Comparison of ENCODE assay signal across 24 mouse cellular contexts in genomic region chr10:77797677-77798076, GRCm38 (mm10). TPM values are rescaled to one million over a fixed set of nuclear protein-coding genes. Genes with fewer than 3 reads are reported as not detected.
A peak's percentile ranks its signal among the peaks of the same experiment; 100 is the strongest.
DNase-seq lines count a peak whose midpoint lies in the region; ATAC-seq and TF ChIP-seq lines count a peak whose summit lies in the region.
"Had no signal": no experiment of that assay in that cellular context is flagged by ENCODE, and none has a peak within 500 bp of the region (broad histone marks: within the 10 kb centered on the region; RNA-seq: fewer than 3 reads in every experiment).

No protein-coding gene starts in this region.

- H3K27ac ChIP-seq in forebrain, embryonic 10.5 days, result peak overlapping the region; percentile 68
- no peak overlapping the region for H3K27ac ChIP-seq in forebrain, embryonic 16.5 days (ENCODE audit: low read length)
- H3K27ac ChIP-seq in hindbrain, embryonic 10.5 days, result peak overlapping the region; percentile 74
- H3K27ac ChIP-seq in hindbrain, embryonic 13.5 days, result no peak overlapping the region
- H3K27ac ChIP-seq in forebrain, embryonic 12.5 days, result peak overlapping the region; percentile 70; the same call in 1 of the 2 replicates
- peak overlapping the region; percentile 73 for H3K27ac ChIP-seq in midbrain, embryonic 13.5 days
- no peak overlapping the region for H3K27ac ChIP-seq in left cerebral cortex, adult 2 months
- H3K27ac ChIP-seq: kidney, embryonic 15.5 days; liver, embryonic 13.5 days; lung, embryonic 15.5 days had no signal

- H3K36me3 ChIP-seq in forebrain, embryonic 10.5 days (replicated peaks), result no peaks in the 10 kb centered on the region
- no peaks in the 10 kb centered on the region for H3K36me3 ChIP-seq in forebrain, embryonic 16.5 days (ENCODE audit: control insufficient read depth, insufficient read depth)
- H3K36me3 ChIP-seq in hindbrain, embryonic 10.5 days, result no peaks in the 10 kb centered on the region
- H3K36me3 ChIP-seq in hindbrain, embryonic 13.5 days, result no peaks in the 10 kb centered on the region
- no peaks in the 10 kb centered on the region for H3K36me3 ChIP-seq in forebrain, embryonic 12.5 days (replicated peaks)
- no peaks in the 10 kb centered on the region for H3K36me3 ChIP-seq in midbrain, embryonic 13.5 days
- H3K36me3 ChIP-seq: kidney, embryonic 15.5 days; liver, embryonic 13.5 days; lung, embryonic 15.5 days had no signal

- H3K9ac ChIP-seq in forebrain, embryonic 16.5 days (replicated peaks; ENCODE audit: low read depth, low read length), result no peak overlapping the region
- no peak overlapping the region for H3K9ac ChIP-seq in hindbrain, embryonic 13.5 days
- no peak overlapping the region for H3K9ac ChIP-seq in forebrain, embryonic 12.5 days
- H3K9ac ChIP-seq in midbrain, embryonic 13.5 days (replicated peaks), result no peak overlapping the region; the same call in 1 of the 2 replicates
- H3K9ac ChIP-seq: kidney, embryonic 15.5 days; liver, embryonic 13.5 days; lung, embryonic 15.5 days had no signal

- ATAC-seq in forebrain, embryonic 16.5 days, result no peak
- ATAC-seq in hindbrain, embryonic 13.5 days (ENCODE audit: low FRiP score), result no peak
- no peak for ATAC-seq in forebrain, embryonic 12.5 days (ENCODE audit: low FRiP score)
- ATAC-seq in midbrain, embryonic 13.5 days, result no peak

- no peak for TF ChIP-seq CTCF in left cerebral cortex, adult 2 months (IDR thresholded peaks at IDR 0.05)

- no peak overlapping the region for H3K4me3 ChIP-seq in forebrain, embryonic 10.5 days
- no peak overlapping the region for H3K4me3 ChIP-seq in forebrain, embryonic 16.5 days (replicated peaks; ENCODE audit: low read length)
- H3K4me3 ChIP-seq in hindbrain, embryonic 10.5 days, result no peak overlapping the region
- no peak overlapping the region for H3K4me3 ChIP-seq in hindbrain, embryonic 13.5 days
- H3K4me3 ChIP-seq in forebrain, embryonic 12.5 days (replicated peaks), result no peak overlapping the region
- no peak overlapping the region for H3K4me3 ChIP-seq in midbrain, embryonic 13.5 days (replicated peaks)
- H3K4me3 ChIP-seq in left cerebral cortex, adult 2 months, result no peak overlapping the region
- H3K4me3 ChIP-seq: kidney, embryonic 15.5 days; liver, embryonic 13.5 days; lung, embryonic 15.5 days had no signal

- WGBS in forebrain, embryonic 10.5 days, result 21% methylated on average over 3 of the region's 3 CpGs
- WGBS in forebrain, embryonic 16.5 days, result 15% methylated on average over 3 of the region's 3 CpGs
- WGBS in hindbrain, embryonic 10.5 days, result 15% methylated on average over 3 of the region's 3 CpGs
- WGBS in hindbrain, embryonic 13.5 days, result 13% methylated on average over 3 of the region's 3 CpGs
- WGBS in forebrain, embryonic 12.5 days, result 6% methylated on average over 3 of the region's 3 CpGs
- WGBS in midbrain, embryonic 13.5 days, result 12% methylated on average over 3 of the region's 3 CpGs

- intact Hi-C loops in left cerebral cortex, adult 2 months (cut with DNase I), result loop anchor here (5.0 kb wide), 1 partner anchor 65 kb away; the partner anchor contains the start of gene Gm3285

- H3K4me1 ChIP-seq in forebrain, embryonic 10.5 days, result peaks cover 35% of the 10 kb centered on the region
- no peaks in the 10 kb centered on the region for H3K4me1 ChIP-seq in forebrain, embryonic 16.5 days (replicated peaks; ENCODE audit: control insufficient read depth, insufficient read depth, low read length)
- peaks cover 37% of the 10 kb centered on the region for H3K4me1 ChIP-seq in hindbrain, embryonic 10.5 days (replicated peaks)
- H3K4me1 ChIP-seq in hindbrain, embryonic 13.5 days (replicated peaks), result peaks cover 10% of the 10 kb centered on the region; the same call in 1 of the 2 replicates
- peaks cover 16% of the 10 kb centered on the region; the same call in 1 of the 2 replicates for H3K4me1 ChIP-seq in forebrain, embryonic 12.5 days
- peaks cover 16% of the 10 kb centered on the region for H3K4me1 ChIP-seq in midbrain, embryonic 13.5 days (replicated peaks)
- H3K4me1 ChIP-seq: liver, embryonic 13.5 days; lung, embryonic 15.5 days had no signal

- H3K4me2 ChIP-seq in forebrain, embryonic 16.5 days (ENCODE audit: low read length), result no peak overlapping the region
- no peak overlapping the region for H3K4me2 ChIP-seq in hindbrain, embryonic 13.5 days
- H3K4me2 ChIP-seq in forebrain, embryonic 12.5 days, result no peak overlapping the region
- no peak overlapping the region for H3K4me2 ChIP-seq in midbrain, embryonic 13.5 days (replicated peaks)
- H3K4me2 ChIP-seq: kidney, embryonic 15.5 days; liver, embryonic 13.5 days; lung, embryonic 15.5 days had no signal

- H3K9me3 ChIP-seq in forebrain, embryonic 10.5 days, result no peaks in the 10 kb centered on the region
- H3K9me3 ChIP-seq in forebrain, embryonic 16.5 days (ENCODE audit: control insufficient read depth, low read length), result no peaks in the 10 kb centered on the region
- H3K9me3 ChIP-seq in hindbrain, embryonic 10.5 days, result no peaks in the 10 kb centered on the region
- H3K9me3 ChIP-seq in hindbrain, embryonic 13.5 days, result no peaks in the 10 kb centered on the region
- no peaks in the 10 kb centered on the region for H3K9me3 ChIP-seq in forebrain, embryonic 12.5 days
- no peaks in the 10 kb centered on the region for H3K9me3 ChIP-seq in midbrain, embryonic 13.5 days
- H3K9me3 ChIP-seq: kidney, embryonic 15.5 days; liver, embryonic 13.5 days; lung, embryonic 15.5 days had no signal

- no peak for DNase-seq in forebrain, embryonic 10.5 days (ENCODE audit: extremely low spot score, low spot score)
- no peak for DNase-seq in hindbrain, embryonic 10.5 days (ENCODE audit: low spot score)
- no peak for DNase-seq in left cerebral cortex, adult 2 months (ENCODE audit: extremely low spot score in 1 of 2, low spot score in 2 of 2)
- no peak for DNase-seq in gastrocnemius, adult 18-20 months (ENCODE audit: low spot score)
- DNase-seq: embryo, embryonic 11 days; gastrocnemius, postnatal 14 days; layer of hippocampus, postnatal 36 days; liver, embryonic 13.5 days; spleen, adult 18-20 months; thymus, adult 2 months had no signal

- no peaks in the 10 kb centered on the region for H3K27me3 ChIP-seq in forebrain, embryonic 10.5 days (ENCODE audit: poor library complexity, severe bottlenecking)
- H3K27me3 ChIP-seq in forebrain, embryonic 16.5 days (replicated peaks; ENCODE audit: control insufficient read depth, insufficient read depth, low read length), result no peaks in the 10 kb centered on the region
- H3K27me3 ChIP-seq in hindbrain, embryonic 10.5 days (ENCODE audit: insufficient read depth, poor library complexity, severe bottlenecking), result no peaks in the 10 kb centered on the region
- H3K27me3 ChIP-seq in hindbrain, embryonic 13.5 days, result no peaks in the 10 kb centered on the region
- H3K27me3 ChIP-seq in forebrain, embryonic 12.5 days, result no peaks in the 10 kb centered on the region
- no peaks in the 10 kb centered on the region for H3K27me3 ChIP-seq in midbrain, embryonic 13.5 days
- H3K27me3 ChIP-seq: kidney, embryonic 15.5 days; liver, embryonic 13.5 days; lung, embryonic 15.5 days had no signal

RNA-seq across cellular contexts. Expression of gene Gm19668, which starts 1.3 kb away (rescaled TPM):
- polyA plus RNA-seq in forebrain, embryonic 10.5 days (2016; fragmentation: Nextera tagmentation; extraction: Ambion mirVana), result not detected in 2 replicates
- not detected in 2 replicates for polyA plus RNA-seq in forebrain, embryonic 16.5 days (2015; fragmentation: Nextera tagmentation; extraction: Ambion mirVana)
- polyA plus RNA-seq in hindbrain, embryonic 10.5 days (2016; fragmentation: Nextera tagmentation; extraction: Ambion mirVana), result not detected in 2 replicates
- not detected in 2 replicates for polyA plus RNA-seq in hindbrain, embryonic 13.5 days (2015; fragmentation: Nextera tagmentation; extraction: Ambion mirVana)
- not detected in 2 replicates for polyA plus RNA-seq in forebrain, embryonic 12.5 days (2016; fragmentation: Nextera tagmentation; extraction: Ambion mirVana)
- not detected in 2 replicates for polyA plus RNA-seq in midbrain, embryonic 13.5 days (2015; fragmentation: Nextera tagmentation; extraction: Ambion mirVana)
- not detected for total RNA-seq in left cerebral cortex, adult 2 months (2021)
- total RNA-seq in gastrocnemius, adult 18-20 months (2021), result not detected
- total RNA-seq: gastrocnemius, postnatal 14 days; hematopoietic stem cell, adult 5-6 weeks; layer of hippocampus, postnatal 36 days; megakaryocyte progenitor cell, adult 5-6 weeks; MEL had no signal
- polyA plus RNA-seq: intestine, embryonic 14.5 days; kidney, embryonic 15.5 days; large intestine, adult 2 months; limb, embryonic 11.5 days; liver, embryonic 13.5 days; lung, embryonic 15.5 days; stomach, embryonic 14.5 days; thymus, adult 2 months; urinary bladder, adult 2 months had no signal

RNA-seq across cellular contexts. Expression of gene Gm9639, which starts 2.8 kb away (rescaled TPM):
- polyA plus RNA-seq in forebrain, embryonic 10.5 days (2016; fragmentation: Nextera tagmentation; extraction: Ambion mirVana), result not detected in 2 replicates
- polyA plus RNA-seq in forebrain, embryonic 16.5 days (2015; fragmentation: Nextera tagmentation; extraction: Ambion mirVana), result not detected in 2 replicates
- polyA plus RNA-seq in hindbrain, embryonic 10.5 days (2016; fragmentation: Nextera tagmentation; extraction: Ambion mirVana), result not detected in 2 replicates
- polyA plus RNA-seq in hindbrain, embryonic 13.5 days (2015; fragmentation: Nextera tagmentation; extraction: Ambion mirVana), result not detected in 2 replicates
- polyA plus RNA-seq in forebrain, embryonic 12.5 days (2016; fragmentation: Nextera tagmentation; extraction: Ambion mirVana), result not detected in 2 replicates
- polyA plus RNA-seq in midbrain, embryonic 13.5 days (2015; fragmentation: Nextera tagmentation; extraction: Ambion mirVana), result not detected in 2 replicates
- total RNA-seq in left cerebral cortex, adult 2 months (2021), result not detected
- total RNA-seq in gastrocnemius, adult 18-20 months (2021), result not detected
- total RNA-seq: gastrocnemius, postnatal 14 days; hematopoietic stem cell, adult 5-6 weeks; layer of hippocampus, postnatal 36 days; megakaryocyte progenitor cell, adult 5-6 weeks; MEL had no signal
- polyA plus RNA-seq: intestine, embryonic 14.5 days; kidney, embryonic 15.5 days; large intestine, adult 2 months; limb, embryonic 11.5 days; liver, embryonic 13.5 days; lung, embryonic 15.5 days; stomach, embryonic 14.5 days; thymus, adult 2 months; urinary bladder, adult 2 months had no signal

RNA-seq across cellular contexts. Expression of gene Gm7137, which starts 9.7 kb away (rescaled TPM):
- polyA plus RNA-seq in forebrain, embryonic 10.5 days (2016; fragmentation: Nextera tagmentation; extraction: Ambion mirVana), result not detected in 2 replicates
- not detected in 2 replicates for polyA plus RNA-seq in forebrain, embryonic 16.5 days (2015; fragmentation: Nextera tagmentation; extraction: Ambion mirVana)
- not detected in 2 replicates for polyA plus RNA-seq in hindbrain, embryonic 10.5 days (2016; fragmentation: Nextera tagmentation; extraction: Ambion mirVana)
- polyA plus RNA-seq in hindbrain, embryonic 13.5 days (2015; fragmentation: Nextera tagmentation; extraction: Ambion mirVana), result not detected in 2 replicates
- not detected in 2 replicates for polyA plus RNA-seq in forebrain, embryonic 12.5 days (2016; fragmentation: Nextera tagmentation; extraction: Ambion mirVana)
- not detected in 2 replicates for polyA plus RNA-seq in midbrain, embryonic 13.5 days (2015; fragmentation: Nextera tagmentation; extraction: Ambion mirVana)
- total RNA-seq in left cerebral cortex, adult 2 months (2021), result not detected
- not detected for total RNA-seq in gastrocnemius, adult 18-20 months (2021)
- total RNA-seq: gastrocnemius, postnatal 14 days; hematopoietic stem cell, adult 5-6 weeks; layer of hippocampus, postnatal 36 days; megakaryocyte progenitor cell, adult 5-6 weeks; MEL had no signal
- polyA plus RNA-seq: intestine, embryonic 14.5 days; kidney, embryonic 15.5 days; large intestine, adult 2 months; limb, embryonic 11.5 days; liver, embryonic 13.5 days; lung, embryonic 15.5 days; stomach, embryonic 14.5 days; thymus, adult 2 months; urinary bladder, adult 2 months had no signal

RNA-seq across cellular contexts. Expression of gene Gm9507, which starts 14.0 kb away (rescaled TPM):
- not detected in 2 replicates for polyA plus RNA-seq in forebrain, embryonic 10.5 days (2016; fragmentation: Nextera tagmentation; extraction: Ambion mirVana)
- not detected in 2 replicates for polyA plus RNA-seq in forebrain, embryonic 16.5 days (2015; fragmentation: Nextera tagmentation; extraction: Ambion mirVana)
- not detected in 2 replicates for polyA plus RNA-seq in hindbrain, embryonic 10.5 days (2016; fragmentation: Nextera tagmentation; extraction: Ambion mirVana)
- not detected in 2 replicates for polyA plus RNA-seq in hindbrain, embryonic 13.5 days (2015; fragmentation: Nextera tagmentation; extraction: Ambion mirVana)
- not detected in 2 replicates for polyA plus RNA-seq in forebrain, embryonic 12.5 days (2016; fragmentation: Nextera tagmentation; extraction: Ambion mirVana)
- not detected in 2 replicates for polyA plus RNA-seq in midbrain, embryonic 13.5 days (2015; fragmentation: Nextera tagmentation; extraction: Ambion mirVana)
- not detected for total RNA-seq in left cerebral cortex, adult 2 months (2021)
- not detected for total RNA-seq in gastrocnemius, adult 18-20 months (2021)
- total RNA-seq: gastrocnemius, postnatal 14 days; hematopoietic stem cell, adult 5-6 weeks; layer of hippocampus, postnatal 36 days; megakaryocyte progenitor cell, adult 5-6 weeks; MEL had no signal
- polyA plus RNA-seq: intestine, embryonic 14.5 days; kidney, embryonic 15.5 days; large intestine, adult 2 months; limb, embryonic 11.5 days; liver, embryonic 13.5 days; lung, embryonic 15.5 days; stomach, embryonic 14.5 days; thymus, adult 2 months; urinary bladder, adult 2 months had no signal

RNA-seq across cellular contexts. Expression of gene Gm3250, which starts 15.3 kb away (rescaled TPM):
- not detected in 2 replicates for polyA plus RNA-seq in forebrain, embryonic 10.5 days (2016; fragmentation: Nextera tagmentation; extraction: Ambion mirVana)
- polyA plus RNA-seq in forebrain, embryonic 16.5 days (2015; fragmentation: Nextera tagmentation; extraction: Ambion mirVana), result not detected in 2 replicates
- not detected in 2 replicates for polyA plus RNA-seq in hindbrain, embryonic 10.5 days (2016; fragmentation: Nextera tagmentation; extraction: Ambion mirVana)
- polyA plus RNA-seq in hindbrain, embryonic 13.5 days (2015; fragmentation: Nextera tagmentation; extraction: Ambion mirVana), result not detected in 2 replicates
- not detected in 2 replicates for polyA plus RNA-seq in forebrain, embryonic 12.5 days (2016; fragmentation: Nextera tagmentation; extraction: Ambion mirVana)
- not detected in 2 replicates for polyA plus RNA-seq in midbrain, embryonic 13.5 days (2015; fragmentation: Nextera tagmentation; extraction: Ambion mirVana)
- not detected for total RNA-seq in left cerebral cortex, adult 2 months (2021)
- total RNA-seq in gastrocnemius, adult 18-20 months (2021), result not detected
- total RNA-seq: gastrocnemius, postnatal 14 days; hematopoietic stem cell, adult 5-6 weeks; layer of hippocampus, postnatal 36 days; megakaryocyte progenitor cell, adult 5-6 weeks; MEL had no signal
- polyA plus RNA-seq: intestine, embryonic 14.5 days; kidney, embryonic 15.5 days; large intestine, adult 2 months; limb, embryonic 11.5 days; liver, embryonic 13.5 days; lung, embryonic 15.5 days; stomach, embryonic 14.5 days; thymus, adult 2 months; urinary bladder, adult 2 months had no signal

Comparison
In these comparisons a context has a peak if more than half of its experiments do, and no peak if none do; other contexts are left out.
1. H3K27ac ChIP-seq: peak in forebrain, embryonic 10.5 days (single experiment), hindbrain, embryonic 10.5 days (single experiment), forebrain, embryonic 12.5 days (single experiment) and midbrain, embryonic 13.5 days (single experiment); none in forebrain, embryonic 16.5 days (single experiment), hindbrain, embryonic 13.5 days (single experiment) and left cerebral cortex, adult 2 months (single experiment).